In genomic region chr1:184357474-184358225, GRCm38 (mm10) we compare ENCODE assay signal across 15 mouse cellular contexts.
DNase-seq lines count a peak whose midpoint lies in the region; ATAC-seq and TF ChIP-seq lines count a peak whose summit lies in the region.
"Had no signal": no experiment of that assay in that cellular context is flagged by ENCODE, and none has a peak within 500 bp of the region (broad histone marks: within the 10 kb centered on the region; RNA-seq: fewer than 3 reads in every experiment).

No protein-coding gene starts in this region.

- DNase-seq in forebrain, postnatal 0 days, result peak; percentile 25
- DNase-seq in forebrain, embryonic 10.5 days (ENCODE audit: extremely low spot score, low spot score), result no peak
- DNase-seq in liver, adult 2 months (ENCODE audit: extremely low read depth, low read depth, low spot score), result peak; percentile 35
- DNase-seq in liver (no peak), MN1 (ENCODE audit: low spot score) (peak; percentile 88)
- DNase-seq in liver, embryonic 13.5 days, result no peak
- no peak for DNase-seq in retina, postnatal 1 day
- DNase-seq in cerebellum, postnatal 4 days (ENCODE audit: low spot score in 2 of 2), result no peak
- DNase-seq: cerebellum, adult 11-12 months; layer of hippocampus, adult 9-11 months; lung, postnatal 14 days; thymus, adult 18-20 months had no signal

- no peaks in the 10 kb centered on the region for H3K9me3 ChIP-seq in forebrain, postnatal 0 days (ENCODE audit: low read length)
- H3K9me3 ChIP-seq in forebrain, embryonic 10.5 days, result no peaks in the 10 kb centered on the region
- H3K9me3 ChIP-seq in liver, embryonic 13.5 days (replicated peaks), result no peaks in the 10 kb centered on the region
- H3K9me3 ChIP-seq: neural tube, embryonic 13.5 days had no signal

- ATAC-seq in forebrain, postnatal 0 days, result 0 out of 2 replicates have a peak, but pooled peaks have one; percentile 16
- peak; percentile 58 for ATAC-seq in liver, embryonic 13.5 days (ENCODE audit: low read depth)

- TF ChIP-seq POLR2A in liver, adult 2 months (IDR thresholded peaks at IDR 0.05; ENCODE audit: extremely low read depth, insufficient read depth, low read length), result no peak

- WGBS in forebrain, postnatal 0 days, result 63% methylated on average over 4 of the region's 4 CpGs
- 82% methylated on average over 4 of the region's 4 CpGs for WGBS in forebrain, embryonic 10.5 days
- WGBS in liver, adult 2 months, result 65% methylated on average over 4 of the region's 4 CpGs
- WGBS in liver, embryonic 13.5 days (ENCODE audit: insufficient replicate concordance), result 50% methylated on average over 4 of the region's 4 CpGs

- no peaks in the 10 kb centered on the region for H3K4me1 ChIP-seq in forebrain, postnatal 0 days (ENCODE audit: insufficient read depth)
- H3K4me1 ChIP-seq in forebrain, embryonic 10.5 days, result no peaks in the 10 kb centered on the region
- no peaks in the 10 kb centered on the region; the same call in 1 of the 2 replicates for H3K4me1 ChIP-seq in liver, adult 2 months (ENCODE audit: control insufficient read depth, insufficient read depth, low read length)
- peaks cover under 1% of the 10 kb centered on the region for H3K4me1 ChIP-seq in liver, embryonic 13.5 days (replicated peaks)
- H3K4me1 ChIP-seq: neural tube, embryonic 13.5 days had no signal

- H3K4me2 ChIP-seq in forebrain, postnatal 0 days (ENCODE audit: low read depth), result no peak overlapping the region
- no peak overlapping the region for H3K4me2 ChIP-seq in liver, embryonic 13.5 days
- H3K4me2 ChIP-seq: neural tube, embryonic 13.5 days had no signal

- no peaks in the 10 kb centered on the region for H3K36me3 ChIP-seq in forebrain, postnatal 0 days (ENCODE audit: insufficient read depth)
- no peaks in the 10 kb centered on the region for H3K36me3 ChIP-seq in forebrain, embryonic 10.5 days (replicated peaks)
- H3K36me3 ChIP-seq in liver, adult 2 months (ENCODE audit: control insufficient read depth, insufficient read depth, low read length), result no peaks in the 10 kb centered on the region
- no peaks in the 10 kb centered on the region for H3K36me3 ChIP-seq in liver, embryonic 13.5 days
- H3K36me3 ChIP-seq: G1E; neural tube, embryonic 13.5 days had no signal

- H3K79me2 ChIP-seq in liver, adult 2 months (ENCODE audit: control insufficient read depth, insufficient read depth, low read length), result no peaks in the 10 kb centered on the region

- H3K27ac ChIP-seq in forebrain, postnatal 0 days (ENCODE audit: low read depth, low read length), result no peak overlapping the region
- H3K27ac ChIP-seq in forebrain, embryonic 10.5 days, result no peak overlapping the region
- H3K27ac ChIP-seq in liver, adult 2 months (replicated peaks; ENCODE audit: insufficient read depth, low read depth, low read length), result no peak overlapping the region
- no peak overlapping the region for H3K27ac ChIP-seq in liver, embryonic 13.5 days
- H3K27ac ChIP-seq: kidney, postnatal 0 days; neural tube, embryonic 13.5 days had no signal

- no peaks in the 10 kb centered on the region for H3K27me3 ChIP-seq in forebrain, postnatal 0 days (ENCODE audit: insufficient read depth, low read length)
- H3K27me3 ChIP-seq in forebrain, embryonic 10.5 days (ENCODE audit: poor library complexity, severe bottlenecking), result no peaks in the 10 kb centered on the region
- no peaks in the 10 kb centered on the region for H3K27me3 ChIP-seq in liver, adult 2 months (ENCODE audit: control insufficient read depth, insufficient read depth, low read length)
- no peaks in the 10 kb centered on the region for H3K27me3 ChIP-seq in liver, embryonic 13.5 days
- H3K27me3 ChIP-seq: neural tube, embryonic 13.5 days had no signal

- H3K4me3 ChIP-seq in forebrain, postnatal 0 days (ENCODE audit: low read depth, low read length), result no peak overlapping the region
- no peak overlapping the region for H3K4me3 ChIP-seq in forebrain, embryonic 10.5 days
- H3K4me3 ChIP-seq in liver, adult 2 months (ENCODE audit: insufficient read depth, low read depth, low read length), result no peak overlapping the region
- no peak overlapping the region for H3K4me3 ChIP-seq in liver, embryonic 13.5 days (replicated peaks)
- H3K4me3 ChIP-seq: neural tube, embryonic 13.5 days had no signal

- no peak overlapping the region for H3K9ac ChIP-seq in forebrain, postnatal 0 days
- no peak overlapping the region for H3K9ac ChIP-seq in liver, adult 2 months (ENCODE audit: low read depth, low read length)
- no peak overlapping the region for H3K9ac ChIP-seq in liver, embryonic 13.5 days
- H3K9ac ChIP-seq: neural tube, embryonic 13.5 days had no signal

- no peak for TF ChIP-seq CTCF in forebrain, postnatal 0 days (IDR thresholded peaks at IDR 0.05; ENCODE audit: low read depth)
- no peak for TF ChIP-seq CTCF in liver, adult 2 months (IDR thresholded peaks at IDR 0.05; ENCODE audit: low read depth, low read length)

Comparison
In these comparisons a context has a peak if more than half of its experiments do, and no peak if none do; other contexts are left out.
1. DNase-seq: peak in forebrain, postnatal 0 days (single experiment), liver, adult 2 months (single experiment) and MN1 (single experiment); none in forebrain, embryonic 10.5 days (single experiment), liver (single experiment), liver, embryonic 13.5 days (single experiment), retina, postnatal 1 day (single experiment) and cerebellum, postnatal 4 days (0 of 2).